Mouse (Mus musculus): Measurements from ENCODE around the gene Slc16a12.

GRCm38 (mm10) chr19:34745012-34745411 lies 2.1 kb downstream of the Slc16a12 start:
- no peak for TF ChIP-seq CTCF (IDR thresholded peaks at IDR 0.05; ENCODE audit: borderline replicate concordance, insufficient read depth, low read length)
- TF ChIP-seq POLR2A (IDR thresholded peaks at IDR 0.05; ENCODE audit: low read depth, low read length) = no peak

All from embryonic fibroblast, embryonic 13.5 days (primary cell).